Mouse (Mus musculus) olfactory bulb, adult 2 months (tissue): ENCODE measurements around the gene Emsy.

Experiments
- CTCF ChIP-seq: fragments of 200-500 bp; IDR thresholded peaks from 2 replicates; pipeline ENCODE4 v1.5.1; 2012; ENCODE audit warnings: low read depth, mild to moderate bottlenecking, low read length, moderate library complexity; ENCODE audit not compliant: insufficient read depth
- POLR2A ChIP-seq: fragments of 200-500 bp; IDR thresholded peaks from 2 replicates; pipeline ENCODE4 v1.6.1; 2012; ENCODE audit warnings: mild to moderate bottlenecking, low read depth, low read length, moderate library complexity; ENCODE audit not compliant: insufficient read depth

- TF ChIP-seq POLR2A = no peak
- no peak for TF ChIP-seq CTCF
Measured at GRCm38 (mm10) chr7:98607158-98607557, 49.4 kb downstream of the Emsy start.
